Mouse (Mus musculus) right cerebral cortex, postnatal 14 days (tissue): ENCODE measurements at regions not wholly inside any gene's neighbourhood (a gene's known extent, or its start where the extent isn't known, plus 50 kb on each side); places are given as distances from the start of the nearest gene placed in this dataset.
"Not testable (repeated sequence)": the region's sequence is repeated elsewhere in the genome, so short reads cannot be mapped to it uniquely, and the experiment has no call there.

Experiments used
- DNase-seq: peaks from one replicate; pipeline ENCODE4 v3.0.0; 2022

- DNase-seq = peak; percentile 7
Observed at GRCm38 (mm10) chr17:58820588-58821195, 170.5 kb downstream of the Pdzph1 start.

- no peak for DNase-seq
Observed at GRCm38 (mm10) chr17:58819339-58819738, 171.8 kb downstream of the Pdzph1 start.

GRCm38 (mm10) chr17:58775451-58775850 lies 215.7 kb downstream of the Pdzph1 start:
- not testable (repeated sequence) for DNase-seq

- DNase-seq = no peak
Observed at GRCm38 (mm10) chr17:58773595-58773994, 217.6 kb downstream of the Pdzph1 start.

DNA sequence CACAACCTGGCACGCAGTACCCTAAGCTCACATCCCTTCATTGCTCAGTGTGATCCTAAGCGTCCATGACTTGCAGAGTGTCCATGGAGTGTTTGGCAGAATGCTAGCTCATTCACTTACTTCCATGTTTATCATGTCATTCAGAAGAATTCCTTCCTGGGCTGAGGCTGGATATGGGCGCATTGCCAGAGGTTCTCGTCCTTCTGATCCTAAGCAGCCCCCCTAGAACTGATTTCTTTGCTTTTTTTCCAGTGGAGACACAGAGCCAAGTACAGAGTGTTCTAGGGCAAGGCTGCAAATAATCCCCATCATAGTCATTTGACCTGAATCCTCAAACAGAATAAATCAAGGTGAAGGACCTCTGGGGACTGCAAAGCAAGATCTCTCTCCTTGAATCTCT lies 226.0 kb downstream of the Pdzph1 start:
- no peak for DNase-seq

- DNase-seq = no peak
Observed at GRCm38 (mm10) chr17:58749000-58749399, 242.2 kb downstream of the Pdzph1 start.

GRCm38 (mm10) chr17:58748264-58748663 lies 242.9 kb downstream of the Pdzph1 start:
- DNase-seq = no peak

DNA sequence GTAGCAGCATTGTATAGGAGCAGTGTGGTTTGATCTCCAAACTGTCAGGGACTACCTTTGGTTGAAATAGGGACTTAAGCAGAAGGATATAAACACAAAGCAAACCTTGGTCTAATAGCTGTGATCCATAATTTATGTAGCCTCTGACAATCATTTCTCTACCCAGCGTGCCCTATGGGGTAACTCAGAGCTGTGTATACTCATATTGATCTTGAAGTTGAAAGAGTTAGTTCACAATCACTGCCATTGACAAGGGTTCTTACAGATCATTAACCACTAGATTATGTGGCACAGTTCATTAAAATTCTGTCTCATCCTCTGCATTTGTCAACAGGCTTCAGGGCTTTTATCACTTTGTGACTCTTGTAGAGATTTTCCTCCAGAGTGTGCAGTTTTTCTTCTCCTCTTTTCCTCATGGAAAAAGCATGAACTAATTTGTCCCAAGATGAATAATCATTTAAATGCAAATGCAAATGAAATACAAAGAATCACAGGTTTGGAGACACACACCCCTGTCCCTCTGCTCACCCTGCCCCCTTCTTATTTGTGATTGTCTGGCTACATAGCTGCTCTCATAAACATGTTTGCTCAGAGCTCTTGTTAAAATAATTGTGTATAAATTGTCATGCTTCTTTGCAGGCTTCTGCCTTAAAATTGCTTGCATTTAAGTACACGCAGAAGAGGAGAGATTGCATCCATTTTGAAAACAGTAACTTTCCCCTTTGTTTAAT lies 280.3 kb downstream of the Pdzph1 start:
- no peak for DNase-seq

DNA sequence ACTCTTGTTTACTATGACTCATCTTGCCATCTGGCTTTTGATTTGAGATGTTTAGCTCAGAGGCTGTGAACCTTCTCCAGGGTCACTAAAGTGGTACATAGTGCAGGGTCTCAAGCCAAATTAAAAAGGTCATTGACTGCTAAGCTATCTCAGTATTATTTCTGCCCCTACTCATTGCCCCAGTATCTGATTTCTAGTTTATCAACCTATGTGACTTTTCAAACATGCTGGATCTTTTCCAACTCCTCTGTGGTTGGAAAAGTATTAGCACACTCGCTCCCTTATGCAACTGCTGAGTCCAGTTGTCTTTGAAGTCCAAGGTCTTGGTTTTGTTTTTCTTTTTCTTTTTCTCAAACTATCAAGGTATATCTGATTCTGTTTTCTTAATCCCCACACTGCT lies 301.0 kb downstream of the Pdzph1 start:
- DNase-seq = no peak

GRCm38 (mm10) chr17:58672291-58672690 lies 318.9 kb downstream of the Pdzph1 start:
- DNase-seq = peak; percentile 10

DNA sequence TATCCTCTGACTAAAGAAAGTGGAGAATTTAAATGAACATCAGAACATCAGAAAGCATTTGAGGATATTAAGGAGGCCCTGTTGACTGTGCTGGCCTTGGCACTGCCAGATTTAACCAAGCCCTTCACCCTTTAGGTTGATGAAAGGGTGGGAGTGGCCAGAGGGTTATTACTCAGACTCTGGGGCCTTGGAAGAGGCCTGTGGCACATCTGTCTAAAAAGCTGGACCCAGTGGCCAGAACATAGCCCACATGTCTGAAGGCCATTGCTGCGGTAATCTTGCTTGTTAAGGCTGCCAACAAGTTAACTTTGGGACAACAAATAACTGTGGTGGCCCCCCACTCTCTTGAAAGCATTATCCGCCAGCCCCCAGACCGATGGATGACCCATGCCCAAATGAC lies 323.1 kb downstream of the Pdzph1 start:
- DNase-seq = no peak

DNA sequence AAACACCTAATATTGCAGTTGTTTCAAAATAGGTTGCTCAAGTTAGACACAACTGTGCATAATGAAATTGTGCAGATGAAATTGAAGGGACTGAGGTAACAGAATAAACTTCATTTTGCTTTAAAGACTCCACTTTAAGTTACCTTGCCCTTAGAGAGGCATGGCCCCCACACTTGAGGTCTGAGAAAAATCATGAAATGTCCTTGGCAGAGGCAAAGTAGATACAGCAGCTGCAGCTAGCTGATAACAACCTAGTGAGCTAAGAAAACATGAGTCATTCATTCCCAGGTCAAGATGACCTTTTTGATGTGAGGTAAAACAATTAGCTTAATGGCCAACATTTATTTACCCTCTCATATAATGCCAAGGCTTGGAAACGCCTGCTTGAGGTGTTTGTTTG lies 347.4 kb downstream of the Pdzph1 start:
- no peak for DNase-seq

- no peak for DNase-seq
Observed at GRCm38 (mm10) chr17:58642273-58642672, 348.9 kb downstream of the Pdzph1 start.

DNA sequence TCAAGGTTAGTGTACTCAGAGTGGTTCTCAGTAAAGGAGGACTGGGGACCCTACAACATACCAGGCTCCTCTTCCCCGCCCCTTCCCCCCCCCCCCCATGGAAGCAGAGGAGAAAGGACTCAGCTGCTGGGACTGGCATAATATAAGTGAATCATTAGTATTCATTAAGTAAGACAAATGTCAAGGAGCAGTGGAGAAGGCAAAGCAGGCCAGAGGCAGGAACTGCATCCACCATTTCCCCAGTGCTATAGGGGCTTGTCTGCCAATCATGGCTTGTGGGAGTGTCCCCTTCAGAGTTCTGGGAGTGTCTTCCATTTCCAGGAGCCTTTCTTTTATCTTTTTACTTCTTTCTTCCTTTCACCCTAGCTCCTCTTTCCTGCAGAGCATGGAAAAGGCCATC lies 392.3 kb downstream of the Pdzph1 start:
- no peak for DNase-seq

DNA sequence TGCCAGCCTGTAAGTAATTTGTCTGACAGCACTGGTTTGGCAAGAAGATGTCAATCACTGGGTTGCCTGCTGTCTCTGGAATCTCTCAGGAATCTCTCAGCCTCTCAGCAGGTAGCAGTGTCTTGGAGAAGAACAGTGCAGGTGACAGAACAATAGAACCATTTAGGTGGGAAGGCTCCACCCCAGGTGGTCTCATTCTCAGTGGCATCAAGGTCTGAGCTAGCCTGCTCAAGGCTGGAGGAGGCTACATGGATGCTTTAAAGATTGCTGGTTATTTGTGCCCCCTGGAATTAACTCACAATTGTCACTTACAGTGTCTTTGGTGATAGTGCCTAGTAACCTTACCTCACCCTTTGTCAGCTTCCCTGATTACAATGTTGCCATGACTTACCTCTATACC lies 394.5 kb downstream of the Pdzph1 start:
- no peak for DNase-seq

DNA sequence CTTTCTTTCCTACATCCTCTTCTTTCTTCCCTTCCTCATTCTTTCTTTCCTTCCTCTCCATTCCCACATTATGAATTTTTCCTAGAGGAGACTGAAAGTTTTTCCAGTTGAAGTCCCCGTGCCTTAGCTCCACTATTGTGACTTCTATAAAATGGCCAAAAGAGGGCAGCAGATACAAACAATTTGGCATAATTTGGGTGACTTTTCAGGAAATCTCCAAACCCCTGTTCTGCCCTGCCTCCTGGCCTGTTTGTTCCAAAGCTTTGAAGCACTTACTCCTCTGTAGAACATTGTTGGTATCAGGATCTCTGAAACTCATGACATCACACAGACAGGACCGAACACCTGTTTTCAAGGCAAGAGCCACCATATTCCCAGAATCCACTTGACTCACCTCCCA lies 403.2 kb downstream of the Pdzph1 start:
- DNase-seq = no peak

- DNase-seq = no peak
Observed at GRCm38 (mm10) chr17:58572885-58573284, 418.3 kb downstream of the Pdzph1 start.
